Mouse (Mus musculus) left cerebral cortex, postnatal 10 days (tissue): ENCODE measurements around the gene Cyb5r2. TPM values are rescaled to one million over a fixed set of nuclear protein-coding genes. Genes with fewer than 3 reads are reported as not detected.

Source experiments
- DNase-seq, 2 experiments: peaks; one replicate each; pipeline ENCODE4 v3.0.0; 2021 to 2022; ENCODE audit warnings: low spot score in 2 of 2, mixed read lengths in 1 of 2; ENCODE audit errors: extremely low spot score in 1 of 2
- intact Hi-C: fragments of 180-260 bp; cut with DNase I; formaldehyde crosslinking; loops from one replicate; pipeline ENCODE4 v1.15.1; 2025
- total RNA-seq, 2 experiments: library from RNA; stranded (reverse); gene quantifications; 2 replicates each; pipeline ENCODE4 v1.2.3; 2021

Gene Cyb5r2
- total RNA-seq, 2 experiments from 2014 or later: not detected

DNA sequence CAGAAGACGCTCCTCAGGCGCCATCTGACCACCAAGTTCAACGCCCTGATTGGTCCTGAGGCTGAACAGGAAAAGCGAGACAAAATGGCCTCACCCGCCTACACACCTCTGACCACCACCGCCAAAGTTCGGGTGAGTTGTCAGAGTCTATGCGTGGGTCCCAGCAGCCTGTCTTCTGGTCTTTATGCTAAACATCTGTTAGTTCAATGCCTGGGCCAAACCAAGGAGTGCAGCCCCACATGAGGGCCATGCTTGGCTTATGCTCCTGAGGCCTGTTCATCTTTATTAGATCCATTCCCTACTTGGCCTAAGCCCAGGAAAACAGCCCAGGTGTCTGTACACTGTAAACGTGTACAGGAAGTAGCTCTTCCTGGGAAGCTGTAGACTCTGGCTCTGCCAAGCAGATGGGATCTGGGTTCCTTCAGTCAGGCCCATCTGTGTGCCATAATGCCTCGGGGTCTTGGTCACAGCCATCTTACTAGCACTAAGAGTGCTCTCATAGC lies 14.8 kb downstream of the Cyb5r2 start:
- DNase-seq: no peak
- intact Hi-C loops: loop anchor here (10.0 kb wide), 1 partner anchor 528 kb away; no protein-coding TSS in a partner anchor

DNA sequence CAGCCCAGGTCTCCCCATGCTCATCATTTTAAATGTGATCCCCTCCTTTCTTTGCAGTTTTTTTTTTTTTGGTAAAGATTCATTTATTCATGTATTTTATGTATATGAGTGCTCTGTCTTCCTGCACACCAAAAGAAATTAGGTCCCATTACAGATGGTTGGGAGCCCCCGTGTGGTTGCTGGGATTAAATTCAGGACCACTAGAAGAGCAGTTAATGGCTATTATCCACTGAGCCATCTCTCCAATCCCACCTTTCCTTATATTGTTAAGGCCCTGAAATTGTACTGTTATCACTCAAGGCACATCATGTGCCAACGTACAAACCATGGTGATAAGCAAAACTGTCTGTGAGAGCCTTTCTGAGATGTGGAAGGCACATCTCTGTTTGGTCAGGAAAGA lies 19.1 kb downstream of the Cyb5r2 start:
- intact Hi-C loops: no loop called here
- DNase-seq: peak in 1 of 2 experiments; percentile 12

DNA sequence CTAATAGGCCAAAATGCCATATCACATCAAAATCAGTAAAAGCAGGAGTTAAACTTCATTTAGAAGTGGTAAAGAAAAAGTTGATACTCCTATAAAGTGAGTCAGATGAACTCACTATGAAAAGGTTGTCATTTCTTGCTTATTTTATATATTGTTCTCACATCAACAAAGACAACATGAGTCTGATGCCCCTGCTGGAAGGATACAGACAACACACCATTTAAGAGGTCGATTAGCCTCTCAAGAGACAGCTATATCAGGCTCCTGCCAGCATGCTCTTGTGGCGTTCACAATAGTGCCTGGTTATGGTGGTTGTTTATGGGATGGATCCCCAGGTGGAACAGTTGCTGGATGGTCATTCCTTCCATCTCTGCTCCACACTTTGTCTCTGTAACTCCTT lies 24.7 kb downstream of the Cyb5r2 start:
- no peak for DNase-seq

DNA sequence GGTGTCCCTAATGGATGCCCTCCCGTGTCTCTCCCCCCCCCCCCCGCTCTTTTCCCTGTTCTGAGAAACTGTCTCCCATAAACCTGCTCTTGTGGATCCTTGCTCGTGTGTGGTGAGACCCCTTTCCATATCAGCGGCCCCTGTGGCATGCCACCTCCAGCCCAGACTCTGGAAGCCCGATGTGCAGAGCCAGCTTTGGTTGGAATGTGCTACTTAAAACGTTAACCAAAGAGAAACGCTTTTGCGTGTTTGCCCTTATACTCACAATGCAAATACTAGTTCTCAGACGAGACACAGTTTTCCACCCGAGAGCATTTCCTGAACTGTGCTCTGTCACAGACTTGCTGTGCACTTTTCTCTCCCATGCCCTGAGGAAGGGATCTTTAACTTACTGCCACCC lies 27.2 kb downstream of the Cyb5r2 start:
- intact Hi-C loops: no loop called here
- DNase-seq: no peak

More for the DNA sequence above, 24.7 kb downstream of the Cyb5r2 start:
- intact Hi-C loops: no loop called here

DNA sequence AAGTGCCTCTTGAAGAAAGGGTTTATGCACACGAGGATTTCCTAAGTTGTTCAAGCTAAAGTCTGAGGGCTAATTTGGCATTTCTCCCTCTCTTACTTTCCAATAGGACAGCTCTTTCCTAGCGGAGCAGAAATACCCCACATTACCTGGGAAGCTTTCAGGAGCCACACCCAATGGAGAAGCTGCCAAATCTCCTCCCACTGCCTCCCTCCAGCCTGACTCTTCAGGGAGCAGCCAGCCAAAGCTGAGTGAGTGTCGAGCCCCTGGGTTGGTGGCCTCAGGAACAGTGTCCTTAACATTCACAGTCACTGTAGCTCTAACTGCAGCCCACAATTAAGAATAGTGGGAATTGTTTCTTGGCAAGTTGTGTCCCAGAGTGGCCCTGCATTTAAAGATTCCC lies 30.3 kb downstream of the Cyb5r2 start:
- no peak for DNase-seq

DNA sequence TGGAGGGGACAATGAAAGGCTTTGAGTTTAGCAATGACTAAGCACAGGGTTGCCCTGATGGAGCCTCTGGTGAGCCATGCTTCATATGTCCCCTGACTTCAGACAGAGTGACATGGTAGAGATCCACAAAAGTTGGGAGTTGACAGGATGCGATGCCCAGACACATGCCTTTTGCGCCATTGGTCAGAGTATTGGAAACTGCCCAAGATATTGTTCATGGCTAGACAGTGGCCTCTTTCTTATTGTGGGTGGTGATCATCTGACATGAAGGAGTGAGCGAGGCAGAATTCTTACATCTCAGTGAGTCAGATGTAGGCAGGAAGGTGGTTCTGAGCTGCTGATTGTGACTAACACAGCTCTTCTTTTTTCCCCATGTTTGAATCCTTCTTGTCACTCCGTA lies 35.3 kb downstream of the Cyb5r2 start:
- intact Hi-C loops: no loop called here
- no peak for DNase-seq

More for the DNA sequence above, 30.3 kb downstream of the Cyb5r2 start:
- intact Hi-C loops: no loop called here

DNA sequence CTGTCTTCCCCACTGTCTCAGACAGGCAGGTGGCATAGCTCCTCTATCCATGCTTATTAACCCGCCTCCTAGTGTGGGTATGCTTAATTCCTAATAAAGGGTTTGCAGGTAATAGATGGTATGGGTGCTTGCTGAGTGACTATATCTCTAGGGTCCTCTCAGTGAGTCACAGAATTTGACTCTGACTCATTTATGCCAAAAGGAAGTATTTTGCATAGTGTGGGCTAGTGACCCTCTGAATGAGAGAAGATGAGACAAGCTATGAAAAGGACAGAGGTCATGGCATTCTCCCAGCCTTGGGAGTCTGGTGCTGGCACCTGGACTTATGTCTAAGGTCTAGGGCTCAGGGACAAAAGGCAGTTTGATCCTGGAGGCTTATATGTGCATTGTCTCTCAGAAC lies 37.1 kb downstream of the Cyb5r2 start:
- no peak for DNase-seq
- intact Hi-C loops: no loop called here

DNA sequence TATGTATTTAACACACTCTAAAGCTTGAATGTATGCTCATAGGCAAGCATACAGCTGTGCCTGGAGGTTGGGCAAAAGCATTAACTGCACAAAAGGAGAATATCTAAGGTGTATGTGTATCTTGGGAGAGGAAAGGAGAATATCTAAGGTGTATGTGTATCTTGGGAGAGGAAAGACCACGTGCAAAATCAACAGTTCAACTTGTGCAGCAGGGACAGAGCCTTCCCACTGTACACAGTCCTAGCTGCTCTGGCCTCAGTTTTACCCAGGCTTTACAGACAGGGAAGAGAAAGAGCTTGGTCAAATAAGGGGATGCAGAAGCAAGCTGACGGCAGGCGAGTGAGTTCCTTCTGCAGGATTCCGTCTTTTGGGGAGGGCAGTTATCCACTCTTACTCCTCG lies 43.8 kb downstream of the Cyb5r2 start:
- intact Hi-C loops: no loop called here
- DNase-seq: no peak

DNA sequence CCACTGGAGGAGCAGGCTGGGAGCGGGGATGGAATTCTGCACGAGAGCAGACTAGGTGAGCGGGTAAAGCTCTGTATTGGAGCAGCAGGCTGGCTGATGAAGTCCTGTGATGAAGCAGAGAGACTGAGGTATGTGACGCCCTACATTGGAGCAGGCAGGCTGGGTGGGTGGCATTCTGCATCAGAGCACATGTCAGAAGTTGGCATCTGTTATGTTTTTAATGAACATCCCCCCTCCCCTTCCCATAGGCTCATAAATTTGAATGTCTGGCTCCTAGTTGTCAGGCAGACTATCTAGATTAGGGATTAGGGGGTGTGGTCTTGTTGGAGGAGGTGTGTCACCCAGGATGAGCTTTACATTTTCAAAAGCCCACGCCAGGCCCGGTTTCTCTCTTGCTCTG lies 45.1 kb downstream of the Cyb5r2 start:
- DNase-seq: no peak
- intact Hi-C loops: no loop called here

DNA sequence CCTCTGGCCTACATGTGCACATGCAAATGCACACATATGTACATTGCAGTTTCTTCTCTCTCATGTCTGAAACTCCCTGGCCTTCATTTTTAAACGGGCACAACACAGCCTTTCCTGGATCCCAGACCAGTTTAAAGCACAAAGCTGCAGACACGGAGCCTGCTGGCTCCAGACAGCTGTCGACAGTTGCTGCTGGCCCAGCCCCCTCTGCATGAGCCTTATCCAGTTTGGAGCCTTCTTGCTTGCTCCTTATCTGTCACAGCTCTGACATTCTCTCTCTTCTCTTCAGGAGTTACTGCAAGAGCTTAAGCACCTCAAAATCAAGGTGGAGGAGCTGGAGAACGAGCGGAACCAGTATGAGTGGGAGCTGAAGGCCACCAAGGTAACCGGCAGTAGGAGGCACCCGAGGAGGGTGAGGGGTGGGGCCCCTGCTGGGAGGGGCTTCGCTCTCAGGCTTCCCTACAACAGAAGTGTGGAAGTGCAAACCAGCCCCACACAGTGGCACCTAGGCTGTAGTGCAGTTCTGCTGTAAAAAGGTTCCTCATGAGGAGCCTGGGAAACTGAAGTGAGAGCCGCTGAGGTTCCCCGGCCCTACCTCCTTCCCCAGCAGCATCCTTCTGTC lies 49.2 kb downstream of the Cyb5r2 start:
- intact Hi-C loops: loop anchor here (2.0 kb wide), 1 partner anchor 48 kb away; no protein-coding TSS in a partner anchor
- peak; percentile 50 to 82 for DNase-seq

DNA sequence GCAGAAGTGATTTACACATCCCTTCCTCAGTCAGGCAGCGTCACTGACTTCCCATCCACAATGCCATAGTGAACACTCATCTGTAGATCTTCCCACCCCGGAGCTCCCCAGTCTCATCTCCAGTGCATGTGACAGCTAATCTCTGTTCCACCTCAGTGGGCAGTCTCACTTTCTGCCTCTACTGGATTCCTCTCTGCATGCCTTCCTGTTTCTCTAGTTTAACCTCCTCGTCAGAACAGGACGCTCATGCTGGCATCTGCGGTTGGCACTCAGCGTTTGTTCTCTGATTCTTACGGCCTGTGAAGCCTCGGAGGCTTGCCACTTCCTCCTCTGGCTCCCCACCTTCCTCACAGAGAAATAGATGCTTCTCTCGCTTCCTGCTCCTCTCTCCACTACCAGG lies 50.2 kb downstream of the Cyb5r2 start:
- intact Hi-C loops: loop anchor here (2.0 kb wide), 1 partner anchor 47 kb away; no protein-coding TSS in a partner anchor
- DNase-seq: no peak

DNA sequence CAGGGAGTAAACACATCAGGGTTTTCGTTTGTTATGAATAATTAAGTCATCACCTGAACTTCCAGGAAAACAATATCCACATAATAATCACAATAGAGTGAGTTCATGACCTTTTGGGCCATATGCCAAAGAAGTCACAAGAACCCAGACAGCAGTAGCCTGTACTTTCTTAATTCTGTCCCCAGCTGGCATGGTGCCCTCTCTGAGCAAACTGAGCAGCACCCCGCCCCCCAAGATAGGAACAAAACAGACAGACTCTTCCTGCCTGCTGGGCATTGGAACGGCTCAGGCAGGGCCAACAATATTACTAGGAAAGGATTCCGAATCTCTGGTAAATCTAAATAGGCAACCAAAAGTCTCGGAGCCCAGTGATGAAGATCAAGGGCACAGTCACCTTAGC lies 51.9 kb downstream of the Cyb5r2 start:
- intact Hi-C loops: no loop called here

DNA sequence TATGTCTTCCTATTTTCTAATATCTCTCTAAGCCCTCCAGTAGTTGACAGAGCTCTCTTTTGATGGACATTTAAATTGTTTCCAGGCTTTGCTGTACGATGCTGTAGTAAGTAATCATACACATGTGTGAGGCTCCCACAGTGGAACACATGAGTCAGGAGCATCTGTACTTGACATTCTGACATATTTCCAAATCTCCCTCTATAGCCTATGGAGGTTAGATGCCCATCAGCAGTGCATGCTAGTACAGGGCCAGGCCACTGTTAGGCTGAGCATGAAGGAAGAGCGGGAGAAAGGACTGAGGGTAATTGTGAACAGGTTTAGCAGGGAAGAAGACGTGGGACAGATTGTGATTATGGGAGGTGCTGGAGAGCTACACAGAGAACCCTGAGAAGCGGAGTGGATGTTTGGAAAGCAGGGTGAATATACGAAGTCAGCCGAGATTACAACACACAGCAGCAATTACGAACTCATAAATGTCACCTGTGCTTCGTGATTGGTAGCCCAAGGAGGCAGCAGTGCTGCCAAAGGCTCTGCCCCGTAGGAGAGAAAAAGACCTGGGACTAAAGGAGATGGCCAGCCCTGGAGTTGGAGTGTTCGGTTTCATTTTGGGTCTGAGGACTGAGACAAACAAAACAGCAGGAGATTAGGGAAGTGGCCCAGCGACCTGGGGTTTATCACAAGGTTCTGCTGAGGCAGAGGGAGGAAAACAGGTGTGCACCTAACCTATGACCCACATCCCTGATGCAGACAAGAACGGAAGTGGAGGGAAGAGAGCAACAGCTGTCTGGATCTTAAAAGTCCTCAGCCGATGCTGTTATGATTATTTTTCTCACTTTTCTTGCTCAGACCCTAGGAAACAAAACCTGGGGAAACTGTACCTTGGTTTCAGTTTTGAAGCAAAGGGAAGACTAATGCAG lies 55.1 kb downstream of the Cyb5r2 start:
- DNase-seq: no peak
- intact Hi-C loops: no loop called here

More for the DNA sequence above, 51.9 kb downstream of the Cyb5r2 start:
- peak in 1 of 2 experiments; percentile 52 for DNase-seq

DNA sequence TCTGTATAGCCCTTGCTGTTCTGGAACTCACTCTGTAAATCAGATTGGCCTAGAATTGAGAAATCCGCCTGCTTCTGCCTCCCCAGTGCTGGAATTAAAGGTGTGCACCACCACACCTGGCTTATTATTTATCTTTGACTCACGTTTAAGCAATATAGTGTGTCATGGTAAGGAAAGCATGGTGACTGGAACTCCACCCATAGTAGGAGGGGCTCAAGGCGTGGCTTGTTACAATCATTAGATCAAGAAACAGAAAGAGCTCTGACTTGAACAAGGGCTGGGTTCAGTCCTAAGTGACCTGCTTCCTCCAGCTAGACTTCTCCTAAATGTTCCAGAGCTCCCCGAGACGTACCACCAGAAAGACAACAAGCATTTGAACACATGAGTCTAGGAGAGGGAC lies 57.2 kb downstream of the Cyb5r2 start:
- intact Hi-C loops: no loop called here
- no peak for DNase-seq

DNA sequence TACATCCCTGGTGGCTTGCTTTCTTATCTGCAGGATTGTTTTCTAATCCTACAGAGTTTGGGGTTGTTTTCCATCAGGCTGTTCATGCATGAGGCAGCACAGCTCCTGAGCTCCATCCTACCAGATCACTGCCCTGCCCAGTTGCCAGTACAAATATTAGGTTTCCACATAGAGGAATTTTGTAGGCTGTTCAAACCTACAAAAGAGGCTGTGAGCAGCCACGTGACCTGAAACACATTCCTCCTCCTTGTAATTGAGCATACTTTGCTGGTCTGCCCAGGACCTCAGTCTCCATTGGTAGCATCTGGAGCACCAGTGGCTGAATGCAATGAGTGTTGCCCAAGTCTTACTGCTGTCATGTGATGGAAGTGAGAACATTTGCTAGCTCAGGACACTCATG lies 57.9 kb downstream of the Cyb5r2 start:
- no peak for DNase-seq
- intact Hi-C loops: no loop called here

Other genes with a start within 250 kb of the Cyb5r2 start
- 1 to 10 TPM; 5.5 to 5.6 TPM for gene Olfml1, start 190.6 kb downstream of the Cyb5r2 start, total RNA-seq
- gene Ppfibp2, start 162.8 kb downstream of the Cyb5r2 start, total RNA-seq: 1 to 10 TPM; 3.5 to 3.9 TPM
- gene 5330417H12Rik, start 132.9 kb downstream of the Cyb5r2 start, total RNA-seq: not detected
- not detected for gene Ovch2, start 43.2 kb upstream of the Cyb5r2 start, total RNA-seq
- not detected for gene Olfr467, start 54.2 kb upstream of the Cyb5r2 start, total RNA-seq
- gene Olfr469, start 67.5 kb upstream of the Cyb5r2 start, total RNA-seq: not detected
- not detected for gene Olfr470, start 89.5 kb upstream of the Cyb5r2 start, total RNA-seq
- gene Olfr472, start 139.9 kb upstream of the Cyb5r2 start, total RNA-seq: not detected
- not detected for gene Olfr473, start 172.4 kb upstream of the Cyb5r2 start, total RNA-seq
- not detected for gene Olfr474, start 196.6 kb upstream of the Cyb5r2 start, total RNA-seq
- not detected for gene Olfr476, start 206.8 kb upstream of the Cyb5r2 start, total RNA-seq
- not detected for gene Olfr477, start 228.7 kb upstream of the Cyb5r2 start, total RNA-seq